Mouse (Mus musculus) brain, embryonic 14.5 days (tissue): ENCODE measurements around the gene Nrcam. TPM values are rescaled to one million over a fixed set of nuclear protein-coding genes. Genes with fewer than 3 reads are reported as not detected.

Source experiments
- DNase-seq: peaks from one replicate; pipeline ENCODE4 v3.0.0-alpha.2; 2011; ENCODE audit warnings: low read depth
- CTCF ChIP-seq: fragments of 200-500 bp; IDR thresholded peaks from 2 replicates; pipeline ENCODE4 v1.5.1; 2012; ENCODE audit warnings: inconsistent platforms, mild to moderate bottlenecking, moderate library complexity, borderline replicate concordance; ENCODE audit not compliant: insufficient read depth, insufficient read length; ENCODE audit errors: extremely low read depth
- POLR2A ChIP-seq: fragments of 200-500 bp; IDR thresholded peaks from 2 replicates; pipeline ENCODE4 v1.6.1; 2012; ENCODE audit warnings: mild to moderate bottlenecking, inconsistent platforms, borderline replicate concordance; ENCODE audit not compliant: poor library complexity, insufficient read depth, insufficient read length, severe bottlenecking; ENCODE audit errors: extremely low read depth
- polyA plus RNA-seq: library from polyadenylated mRNA; depleted of rRNA; stranded (reverse); fragments of >200 nt; gene quantifications from 2 replicates; pipeline ENCODE4 v1.2.3, GENCODE M21; 2012

The Nrcam gene
- polyA plus RNA-seq, 1 experiment = 89.1 TPM

- TF ChIP-seq POLR2A (no peak), CTCF (peak; percentile 67)
Measured at GRCm38 (mm10) chr12:44327452-44327851, 1.2 kb upstream of the Nrcam start.

GRCm38 (mm10) chr12:44329316-44330215 is 881 bp downstream of the Nrcam start:
- DNase-seq = peak; percentile 81
- TF ChIP-seq CTCF = no peak
- 0 out of 2 replicates have a peak, but pooled peaks have one; percentile 33 for TF ChIP-seq POLR2A

More at GRCm38 (mm10) chr12:44327452-44327851, 1.2 kb upstream of the Nrcam start:
- peak; percentile 75 for DNase-seq

- DNase-seq = peak; percentile 80
- peak; percentile 49; the same call in 1 of the 2 replicates for TF ChIP-seq CTCF
- TF ChIP-seq POLR2A = no peak
Measured at GRCm38 (mm10) chr12:44330216-44330719, 1.6 kb downstream of the Nrcam start.

GRCm38 (mm10) chr12:44337136-44337640 is 8.5 kb downstream of the Nrcam start:
- DNase-seq = peak; percentile 56

GRCm38 (mm10) chr12:44338195-44338622 is 9.5 kb downstream of the Nrcam start:
- peak; percentile 95 for DNase-seq
- TF ChIP-seq POLR2A (no peak), CTCF (no peak)

More at GRCm38 (mm10) chr12:44337136-44337640, 8.5 kb downstream of the Nrcam start:
- TF ChIP-seq CTCF (no peak), POLR2A (no peak)

GRCm38 (mm10) chr12:44344075-44344474 is 15.4 kb downstream of the Nrcam start:
- no peak for TF ChIP-seq POLR2A
- no peak for TF ChIP-seq CTCF
- DNase-seq = peak; percentile 44

- no peak for TF ChIP-seq CTCF
- no peak for TF ChIP-seq POLR2A
- DNase-seq = peak; percentile 65
Measured at GRCm38 (mm10) chr12:44345251-44345650, 16.6 kb downstream of the Nrcam start.

- DNase-seq = peak; percentile 61
- TF ChIP-seq POLR2A (no peak), CTCF (no peak)
Measured at GRCm38 (mm10) chr12:44346143-44346542, 17.5 kb downstream of the Nrcam start.

GRCm38 (mm10) chr12:44355116-44355515 is 26.4 kb downstream of the Nrcam start:
- TF ChIP-seq POLR2A (no peak), CTCF (no peak)
- no peak for DNase-seq

- DNase-seq = no peak
- no peak for TF ChIP-seq POLR2A
- TF ChIP-seq CTCF = no peak
Measured at GRCm38 (mm10) chr12:44357460-44357859, 28.8 kb downstream of the Nrcam start.

GRCm38 (mm10) chr12:44357881-44358280 is 29.2 kb downstream of the Nrcam start:
- TF ChIP-seq CTCF = no peak
- TF ChIP-seq POLR2A = no peak
- no peak for DNase-seq
